ENCODE assay signal across 1 mouse cellular context in the genomic region with DNA sequence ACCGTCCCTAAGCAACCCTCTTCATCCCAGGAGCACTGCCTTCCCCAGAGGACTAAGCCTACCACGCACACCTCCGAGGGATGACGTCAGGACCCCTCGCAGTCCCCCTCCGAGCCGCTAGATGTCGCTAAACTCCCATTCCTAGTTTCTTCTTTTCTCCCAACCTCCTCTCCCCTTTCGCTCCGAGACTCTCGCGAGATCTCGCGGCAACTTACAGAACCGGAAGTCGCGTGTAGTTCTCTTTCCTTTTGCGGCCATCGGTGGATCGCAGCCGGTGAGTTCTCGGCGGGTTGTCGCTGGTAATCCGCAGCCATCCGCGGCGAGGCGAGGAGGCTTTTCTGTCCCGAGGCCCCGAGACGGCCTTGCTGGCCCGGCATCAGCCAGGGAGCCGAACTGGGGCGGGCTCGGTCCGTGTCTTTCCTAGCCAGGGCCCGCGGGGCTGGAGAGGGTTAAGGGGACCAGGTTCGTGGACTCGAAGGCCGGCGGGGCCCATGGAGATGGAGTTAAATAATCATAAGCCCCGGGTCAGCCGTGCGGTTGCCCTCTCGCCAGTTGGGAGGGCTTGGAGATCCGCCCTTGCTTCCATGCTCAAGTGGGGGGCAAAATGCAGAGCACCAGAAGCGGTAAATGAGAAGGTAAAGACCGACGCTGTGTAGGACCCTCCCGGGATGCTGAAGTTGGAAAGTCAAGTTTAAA.
TF ChIP-seq lines count a peak whose summit lies in the region.

A gene (plus strand): TSS at position 233 of the 696 bp plus-strand sequence.

TF ChIP-seq in CH12.LX, 34 proteins besides CTCF, POLR2A, EP300 and RAD21 (continued from another document):
- peak; percentile 54 for TF ChIP-seq IRF4 (IDR thresholded peaks at IDR 0.05; ENCODE audit: low read depth, low read length)
- TF ChIP-seq KAT2A (IDR thresholded peaks at IDR 0.05; ENCODE audit: insufficient replicate concordance, low read length) = peak; percentile 95
- TF ChIP-seq JUN (IDR thresholded peaks at IDR 0.05; ENCODE audit: insufficient read depth, low read depth, low read length) = peak; percentile 92
- TF ChIP-seq MAX (IDR thresholded peaks at IDR 0.05; ENCODE audit: low read length) = no peak
- no peak for TF ChIP-seq E2F4 (IDR thresholded peaks at IDR 0.05; ENCODE audit: insufficient replicate concordance, low read depth, low read length)
- peak; percentile 96 for TF ChIP-seq POLR2AphosphoS2 (IDR thresholded peaks at IDR 0.05; ENCODE audit: low read depth, low read length)
- TF ChIP-seq SIN3A (IDR thresholded peaks at IDR 0.05; ENCODE audit: low read length) = peak; percentile 26; the same call in 1 of the 2 replicates
- peak; percentile 54; the same call in 1 of the 2 replicates for TF ChIP-seq MEF2A (IDR thresholded peaks at IDR 0.05; ENCODE audit: borderline replicate concordance, low read depth, low read length)
- TF ChIP-seq ZMIZ1 (IDR thresholded peaks at IDR 0.05; ENCODE audit: low read depth, low read length) = peak; percentile 91
- TF ChIP-seq PAX5 (IDR thresholded peaks at IDR 0.05; ENCODE audit: low read length) = no peak
- peak; percentile 100 for TF ChIP-seq CHD2 (IDR thresholded peaks at IDR 0.05; ENCODE audit: low read length)
- TF ChIP-seq JUND (conservative IDR thresholded peaks at IDR 0.05; ENCODE audit: low read depth, low read length) = peak; percentile 90
- TF ChIP-seq MXI1 (IDR thresholded peaks at IDR 0.05; ENCODE audit: low read depth, low read length) = peak; percentile 91
- TF ChIP-seq UBTF (IDR thresholded peaks at IDR 0.05; ENCODE audit: low read depth, low read length) = peak; percentile 86; the same call in 1 of the 2 replicates
